Mouse (Mus musculus): ENCODE measurements around the gene Myo3b. TPM values are rescaled to one million over a fixed set of nuclear protein-coding genes. Genes with fewer than 3 reads are reported as not detected.
A peak's percentile ranks its signal among the peaks of the same experiment; 100 is the strongest.

Myo3b gene
- polyA plus RNA-seq, 1 experiment from 2014 or later, result 0.07 TPM

GRCm38 (mm10) chr2:70018236-70018635 is 20.7 kb upstream of the Myo3b start:
- Histone ChIP-seq H3K9me3 (ENCODE audit: control insufficient read depth, low read length) (no peaks in the 10 kb centered on the region), H3K9ac (ENCODE audit: low read depth, low read length) (no peak overlapping the region), H3K36me3 (ENCODE audit: control insufficient read depth, insufficient read depth, low read length) (0 out of 2 replicates have a peak, but pooled peaks cover 2% of the 10 kb centered on the region), H3K4me1 (ENCODE audit: control insufficient read depth, insufficient read depth, low read length) (no peaks in the 10 kb centered on the region), H3K4me2 (ENCODE audit: low read depth, low read length) (no peak overlapping the region), H3K27ac (ENCODE audit: low read length) (no peak overlapping the region), H3K4me3 (ENCODE audit: low read length) (no peak overlapping the region), H3K27me3 (replicated peaks; ENCODE audit: control insufficient read depth, insufficient read depth, low read length) (no peaks in the 10 kb centered on the region)
- ATAC-seq, result no peak
- 56% methylated on average over 6 of the region's 6 CpGs for WGBS

GRCm38 (mm10) chr2:70024454-70024853 is 14.5 kb upstream of the Myo3b start:
- Histone ChIP-seq H3K27ac (ENCODE audit: low read length) (no peak overlapping the region), H3K4me1 (ENCODE audit: control insufficient read depth, insufficient read depth, low read length) (no peaks in the 10 kb centered on the region), H3K27me3 (replicated peaks; ENCODE audit: control insufficient read depth, insufficient read depth, low read length) (no peaks in the 10 kb centered on the region), H3K4me2 (ENCODE audit: low read depth, low read length) (no peak overlapping the region), H3K4me3 (ENCODE audit: low read length) (no peak overlapping the region), H3K9ac (ENCODE audit: low read depth, low read length) (no peak overlapping the region), H3K36me3 (ENCODE audit: control insufficient read depth, insufficient read depth, low read length) (0 out of 2 replicates have a peak, but pooled peaks cover 2% of the 10 kb centered on the region), H3K9me3 (ENCODE audit: control insufficient read depth, low read length) (no peaks in the 10 kb centered on the region)
- no peak; the same call in 1 of the 2 replicates for ATAC-seq
- WGBS, result 86% methylated on average over 2 of the region's 2 CpGs

GRCm38 (mm10) chr2:70025711-70026110 is 13.2 kb upstream of the Myo3b start:
- Histone ChIP-seq H3K27me3 (replicated peaks; ENCODE audit: control insufficient read depth, insufficient read depth, low read length) (no peaks in the 10 kb centered on the region), H3K9ac (ENCODE audit: low read depth, low read length) (no peak overlapping the region), H3K4me1 (ENCODE audit: control insufficient read depth, insufficient read depth, low read length) (no peaks in the 10 kb centered on the region), H3K9me3 (ENCODE audit: control insufficient read depth, low read length) (no peaks in the 10 kb centered on the region), H3K4me3 (ENCODE audit: low read length) (no peak overlapping the region), H3K27ac (ENCODE audit: low read length) (no peak overlapping the region), H3K4me2 (ENCODE audit: low read depth, low read length) (no peak overlapping the region), H3K36me3 (ENCODE audit: control insufficient read depth, insufficient read depth, low read length) (0 out of 2 replicates have a peak, but pooled peaks cover 2% of the 10 kb centered on the region)
- ATAC-seq, result no peak
- 90% methylated on average over 5 of the region's 5 CpGs for WGBS

GRCm38 (mm10) chr2:70031472-70031871 is 7.5 kb upstream of the Myo3b start:
- 87% methylated on average over 2 of the region's 2 CpGs for WGBS
- Histone ChIP-seq H3K36me3 (ENCODE audit: control insufficient read depth, insufficient read depth, low read length) (no peaks in the 10 kb centered on the region), H3K27ac (ENCODE audit: low read length) (no peak overlapping the region), H3K9me3 (ENCODE audit: control insufficient read depth, low read length) (no peaks in the 10 kb centered on the region), H3K4me1 (ENCODE audit: control insufficient read depth, insufficient read depth, low read length) (0 out of 2 replicates have a peak, but pooled peaks cover 4% of the 10 kb centered on the region), H3K4me2 (ENCODE audit: low read depth, low read length) (no peak overlapping the region), H3K4me3 (ENCODE audit: low read length) (no peak overlapping the region), H3K9ac (ENCODE audit: low read depth, low read length) (no peak overlapping the region), H3K27me3 (replicated peaks; ENCODE audit: control insufficient read depth, insufficient read depth, low read length) (no peaks in the 10 kb centered on the region)
- ATAC-seq, result no peak

GRCm38 (mm10) chr2:70034895-70035294 is 4.0 kb upstream of the Myo3b start:
- H3K27ac ChIP-seq (ENCODE audit: low read length), result no peak overlapping the region
- no peak for ATAC-seq
- WGBS, result 70% methylated on average over 5 of the region's 5 CpGs

GRCm38 (mm10) chr2:70035358-70035757 is 3.6 kb upstream of the Myo3b start:
- H3K9ac ChIP-seq (ENCODE audit: low read depth, low read length), result no peak overlapping the region
- no peaks in the 10 kb centered on the region for H3K9me3 ChIP-seq (ENCODE audit: control insufficient read depth, low read length)
- peak; percentile 97 for ATAC-seq
- no peaks in the 10 kb centered on the region for H3K36me3 ChIP-seq (ENCODE audit: control insufficient read depth, insufficient read depth, low read length)
- no peak overlapping the region for H3K4me3 ChIP-seq (ENCODE audit: low read length)
- H3K4me2 ChIP-seq (ENCODE audit: low read depth, low read length), result 0 out of 2 replicates have a peak overlapping the region, but pooled peaks have one; percentile 9
- H3K4me1 ChIP-seq (ENCODE audit: control insufficient read depth, insufficient read depth, low read length), result peaks cover 4% of the 10 kb centered on the region; the same call in 1 of the 2 replicates
- 46% methylated on average over 1 of the region's 1 CpGs for WGBS
- H3K27ac ChIP-seq (ENCODE audit: low read length), result peak overlapping the region; percentile 93
- H3K27me3 ChIP-seq (replicated peaks; ENCODE audit: control insufficient read depth, insufficient read depth, low read length), result no peaks in the 10 kb centered on the region

More at GRCm38 (mm10) chr2:70034895-70035294, 4.0 kb upstream of the Myo3b start:
- Histone ChIP-seq H3K36me3 (ENCODE audit: control insufficient read depth, insufficient read depth, low read length) (no peaks in the 10 kb centered on the region), H3K4me2 (ENCODE audit: low read depth, low read length) (no peak overlapping the region), H3K9me3 (ENCODE audit: control insufficient read depth, low read length) (no peaks in the 10 kb centered on the region), H3K27me3 (replicated peaks; ENCODE audit: control insufficient read depth, insufficient read depth, low read length) (no peaks in the 10 kb centered on the region), H3K4me3 (ENCODE audit: low read length) (no peak overlapping the region), H3K4me1 (ENCODE audit: control insufficient read depth, insufficient read depth, low read length) (peaks cover 4% of the 10 kb centered on the region; the same call in 1 of the 2 replicates), H3K9ac (ENCODE audit: low read depth, low read length) (no peak overlapping the region)

- Histone ChIP-seq H3K36me3 (ENCODE audit: control insufficient read depth, insufficient read depth, low read length) (no peaks in the 10 kb centered on the region), H3K9me3 (ENCODE audit: control insufficient read depth, low read length) (no peaks in the 10 kb centered on the region), H3K4me2 (ENCODE audit: low read depth, low read length) (no peak overlapping the region), H3K9ac (ENCODE audit: low read depth, low read length) (no peak overlapping the region), H3K4me1 (ENCODE audit: control insufficient read depth, insufficient read depth, low read length) (peaks cover 4% of the 10 kb centered on the region; the same call in 1 of the 2 replicates), H3K27ac (ENCODE audit: low read length) (0 out of 2 replicates have a peak overlapping the region, but pooled peaks have one; percentile 65), H3K4me3 (ENCODE audit: low read length) (no peak overlapping the region), H3K27me3 (replicated peaks; ENCODE audit: control insufficient read depth, insufficient read depth, low read length) (no peaks in the 10 kb centered on the region)
- 73% methylated on average over 8 of the region's 8 CpGs for WGBS
- no peak for ATAC-seq
These were observed 1.7 kb upstream of the Myo3b start for GRCm38 (mm10) chr2:70037221-70037620.

GRCm38 (mm10) chr2:70044466-70044865 is 5.5 kb downstream of the Myo3b start:
- WGBS, result 57% methylated on average over 6 of the region's 6 CpGs
- Histone ChIP-seq H3K9me3 (ENCODE audit: control insufficient read depth, low read length) (no peaks in the 10 kb centered on the region), H3K27me3 (replicated peaks; ENCODE audit: control insufficient read depth, insufficient read depth, low read length) (no peaks in the 10 kb centered on the region), H3K4me2 (ENCODE audit: low read depth, low read length) (no peak overlapping the region), H3K36me3 (ENCODE audit: control insufficient read depth, insufficient read depth, low read length) (no peaks in the 10 kb centered on the region), H3K4me1 (ENCODE audit: control insufficient read depth, insufficient read depth, low read length) (0 out of 2 replicates have a peak, but pooled peaks cover 3% of the 10 kb centered on the region), H3K4me3 (ENCODE audit: low read length) (no peak overlapping the region), H3K9ac (ENCODE audit: low read depth, low read length) (no peak overlapping the region), H3K27ac (ENCODE audit: low read length) (no peak overlapping the region)
- no peak for ATAC-seq

- no peak overlapping the region for H3K27ac ChIP-seq (ENCODE audit: low read length)
- 0 out of 2 replicates have a peak, but pooled peaks cover 3% of the 10 kb centered on the region for H3K4me1 ChIP-seq (ENCODE audit: control insufficient read depth, insufficient read depth, low read length)
- 83% methylated on average over 11 of the region's 11 CpGs for WGBS
- no peak for ATAC-seq
- no peak overlapping the region for H3K4me3 ChIP-seq (ENCODE audit: low read length)
- H3K36me3 ChIP-seq (ENCODE audit: control insufficient read depth, insufficient read depth, low read length), result no peaks in the 10 kb centered on the region
- no peaks in the 10 kb centered on the region for H3K9me3 ChIP-seq (ENCODE audit: control insufficient read depth, low read length)
- no peak overlapping the region for H3K9ac ChIP-seq (ENCODE audit: low read depth, low read length)
- no peak overlapping the region for H3K4me2 ChIP-seq (ENCODE audit: low read depth, low read length)
- no peaks in the 10 kb centered on the region for H3K27me3 ChIP-seq (replicated peaks; ENCODE audit: control insufficient read depth, insufficient read depth, low read length)
These were observed 8.9 kb downstream of the Myo3b start for GRCm38 (mm10) chr2:70047868-70048267.

GRCm38 (mm10) chr2:70053803-70054202 is 14.9 kb downstream of the Myo3b start:
- Histone ChIP-seq H3K4me2 (ENCODE audit: low read depth, low read length) (no peak overlapping the region), H3K27me3 (replicated peaks; ENCODE audit: control insufficient read depth, insufficient read depth, low read length) (no peaks in the 10 kb centered on the region), H3K4me3 (ENCODE audit: low read length) (no peak overlapping the region), H3K9ac (ENCODE audit: low read depth, low read length) (no peak overlapping the region), H3K27ac (ENCODE audit: low read length) (no peak overlapping the region), H3K36me3 (ENCODE audit: control insufficient read depth, insufficient read depth, low read length) (no peaks in the 10 kb centered on the region), H3K4me1 (ENCODE audit: control insufficient read depth, insufficient read depth, low read length) (no peaks in the 10 kb centered on the region), H3K9me3 (ENCODE audit: control insufficient read depth, low read length) (no peaks in the 10 kb centered on the region)
- no peak for ATAC-seq
- 88% methylated on average over 9 of the region's 9 CpGs for WGBS
